Mouse (Mus musculus): ENCODE measurements at regions not wholly inside any gene's neighbourhood (a gene's known extent, or its start where the extent isn't known, plus 50 kb on each side); places are given as distances from the start of the nearest gene placed in this dataset.

GRCm38 (mm10) chr5:11983452-11983851 is 65.6 kb downstream of the 4933402N22Rik start:
- no peak for DNase-seq

DNA sequence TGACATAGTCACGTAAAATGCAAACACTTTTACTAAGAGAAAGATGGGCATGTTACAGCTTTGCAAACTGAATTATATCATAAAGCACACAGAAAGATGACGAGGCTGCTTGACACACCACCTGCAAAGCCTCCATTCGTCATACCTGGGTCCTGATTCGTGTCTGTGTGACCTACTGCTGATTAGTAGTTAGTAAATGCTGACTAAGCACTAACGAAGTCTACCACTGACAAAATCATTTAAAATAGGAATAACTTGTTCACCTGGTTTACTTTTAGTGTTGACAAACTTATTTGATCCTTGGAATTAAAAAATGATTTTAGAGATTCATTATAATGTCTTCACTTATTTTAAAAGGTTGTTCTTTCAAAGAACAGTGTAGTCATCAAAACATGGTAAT is 71.3 kb downstream of the 4933402N22Rik start:
- no peak for DNase-seq

DNA sequence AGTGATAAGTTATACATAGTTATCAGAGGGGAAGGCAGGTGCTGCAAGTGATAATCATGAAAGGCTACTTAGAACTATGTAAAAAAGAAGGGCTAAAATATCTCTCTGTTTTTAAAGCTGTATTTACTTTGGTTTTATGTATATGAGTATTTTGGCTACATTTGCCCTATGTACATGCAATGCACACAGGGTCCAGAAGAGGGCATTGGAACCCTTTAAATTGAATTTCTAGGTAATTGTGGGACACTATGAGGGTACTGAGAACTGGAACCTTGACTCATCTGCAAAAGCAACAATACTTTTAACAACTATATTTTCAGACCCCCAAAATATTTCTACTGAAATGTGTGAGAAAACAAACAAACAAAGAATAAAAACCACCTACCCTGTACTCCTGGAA is 82.9 kb downstream of the 4933402N22Rik start:
- no peak for DNase-seq

DNA sequence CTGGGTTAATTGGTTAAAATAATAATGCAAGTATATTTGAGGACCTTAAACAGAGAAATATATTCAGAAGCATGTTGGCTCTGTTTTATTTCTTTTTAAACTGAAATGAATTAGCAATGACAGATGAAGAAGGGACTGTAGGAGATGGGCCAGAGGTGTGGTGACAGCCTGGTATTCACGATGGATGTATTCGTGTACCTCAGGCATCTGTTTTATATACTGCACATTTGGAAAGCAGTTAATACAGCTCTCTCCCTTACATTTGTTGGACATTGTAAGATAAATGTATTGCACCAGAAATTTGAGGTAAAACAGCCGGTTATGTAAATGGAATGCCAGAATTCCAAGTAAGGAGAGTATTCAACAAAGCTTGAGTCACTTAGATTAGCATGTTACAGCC is 88.6 kb downstream of the 4933402N22Rik start:
- DNase-seq, result no peak

DNA sequence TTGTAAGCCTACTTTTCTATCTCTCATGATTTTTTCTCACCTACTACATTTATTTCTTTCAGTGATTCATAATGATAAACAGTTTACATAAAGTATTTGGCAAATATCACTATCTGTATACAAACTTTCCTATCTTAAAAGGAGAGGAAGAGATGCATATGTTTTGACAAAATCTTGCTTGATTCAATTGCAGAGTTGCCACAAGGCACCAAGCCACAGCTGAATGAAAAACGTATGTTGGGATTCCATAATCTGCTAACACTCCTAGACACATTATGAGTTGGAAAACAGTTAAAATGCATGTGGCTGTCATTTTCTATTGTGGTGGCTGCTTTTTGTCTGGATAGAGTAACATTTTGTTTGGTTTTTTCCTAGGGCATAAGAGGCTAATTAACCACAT is 98.5 kb downstream of the 4933402N22Rik start:
- no peak for DNase-seq

- DNase-seq, result no peak
These were observed 102.6 kb downstream of the 4933402N22Rik start for GRCm38 (mm10) chr5:12020489-12020888.

DNA sequence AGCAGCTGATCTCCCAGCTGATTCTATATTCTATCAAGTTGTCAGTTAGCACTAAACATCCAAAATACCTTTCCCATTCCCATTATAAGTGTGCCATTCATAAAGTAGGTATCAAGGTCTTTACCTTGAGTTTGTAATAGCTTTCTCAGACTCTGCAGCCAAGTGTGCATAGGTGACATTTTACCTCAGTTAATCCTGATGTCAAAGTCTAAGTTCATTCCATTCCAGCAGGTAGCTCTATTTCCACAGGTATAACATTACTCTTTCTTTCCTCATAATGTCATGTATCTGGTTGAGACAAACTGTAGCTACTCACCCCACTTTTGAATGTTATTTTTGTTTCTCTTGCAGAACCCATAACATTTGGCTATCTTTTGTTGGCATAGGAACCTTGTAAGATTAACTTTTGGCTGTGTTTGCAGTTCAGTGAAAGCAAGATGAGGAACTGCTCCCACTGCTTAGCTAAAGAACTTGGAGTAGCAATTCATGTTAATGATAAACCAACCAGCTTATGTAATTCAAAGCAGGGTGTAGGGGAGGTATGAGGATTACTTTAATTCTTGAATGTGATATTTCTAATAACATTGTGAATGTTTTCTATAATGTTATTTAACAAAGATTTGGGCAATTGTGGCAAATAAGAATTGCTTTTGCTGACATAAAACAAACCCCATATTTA is 107.0 kb downstream of the 4933402N22Rik start:
- no peak for DNase-seq

DNA sequence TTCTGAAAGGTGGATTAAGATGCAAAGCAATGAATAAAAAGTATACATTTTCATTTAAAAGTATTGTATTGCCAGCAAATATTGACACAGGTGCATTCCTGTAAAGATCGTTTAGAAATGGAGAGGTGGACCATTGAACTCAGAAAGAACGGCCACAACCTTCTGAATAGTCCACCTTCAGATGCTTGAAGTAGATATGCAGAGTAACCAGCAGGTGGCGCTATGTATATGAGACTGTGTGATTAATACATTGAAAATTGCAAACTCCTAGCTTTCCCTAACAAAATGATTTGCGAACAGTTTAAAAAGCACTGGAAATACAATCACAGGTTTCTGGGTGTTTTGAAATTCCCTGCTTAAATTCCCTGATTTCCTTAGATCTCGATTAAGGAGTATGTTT is 112.2 kb downstream of the 4933402N22Rik start:
- DNase-seq, result peak; percentile 65 to 67

- DNase-seq, result no peak
These were observed 132.0 kb downstream of the 4933402N22Rik start for GRCm38 (mm10) chr5:12049806-12050205.

- no peak for DNase-seq
These were observed 162.3 kb downstream of the 4933402N22Rik start for GRCm38 (mm10) chr5:12080191-12080590.

GRCm38 (mm10) chr5:12093680-12094079 is 175.8 kb downstream of the 4933402N22Rik start:
- no peak for DNase-seq

DNA sequence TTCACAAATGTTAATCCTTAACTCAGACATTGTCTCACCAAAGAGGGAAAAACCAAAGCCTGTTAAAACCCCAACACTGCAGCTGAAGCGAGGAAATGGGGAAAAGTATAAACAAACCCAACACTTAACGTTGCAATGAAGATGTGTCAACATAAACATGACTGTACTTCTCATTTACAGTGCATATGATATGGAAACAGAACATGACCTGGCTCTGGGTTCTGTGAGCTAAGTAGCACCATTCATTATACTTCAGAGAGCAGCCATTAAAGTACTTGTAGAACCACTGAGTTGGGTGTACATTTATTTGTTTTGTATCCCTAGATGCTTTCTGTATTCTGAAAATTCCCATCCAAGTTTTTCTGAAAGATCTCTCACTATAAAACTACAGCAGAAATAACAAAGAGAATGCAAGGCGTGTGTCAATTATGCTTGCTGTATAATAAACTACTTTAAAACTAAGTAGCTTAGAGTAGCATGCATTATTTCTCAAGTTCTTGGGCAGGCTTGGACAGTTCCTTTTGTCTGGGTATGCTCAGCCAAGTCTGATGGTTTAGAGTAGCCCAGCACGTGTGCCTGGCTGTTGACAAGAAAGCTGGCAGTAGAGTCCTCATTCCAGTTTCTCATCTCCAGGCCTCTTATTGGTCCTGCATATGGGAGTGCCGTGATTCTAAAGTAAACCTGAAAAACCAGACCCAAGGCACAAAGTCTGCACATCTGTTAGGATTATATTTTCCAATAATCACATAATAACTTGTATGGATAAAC is 198.9 kb downstream of the 4933402N22Rik start:
- no peak for DNase-seq

- DNase-seq, result no peak
These were observed 207.1 kb downstream of the 4933402N22Rik start for GRCm38 (mm10) chr5:12124935-12125334.

GRCm38 (mm10) chr5:12127484-12128265 is 209.8 kb downstream of the 4933402N22Rik start:
- peak in 1 of 2 experiments; percentile 3 for DNase-seq

DNA sequence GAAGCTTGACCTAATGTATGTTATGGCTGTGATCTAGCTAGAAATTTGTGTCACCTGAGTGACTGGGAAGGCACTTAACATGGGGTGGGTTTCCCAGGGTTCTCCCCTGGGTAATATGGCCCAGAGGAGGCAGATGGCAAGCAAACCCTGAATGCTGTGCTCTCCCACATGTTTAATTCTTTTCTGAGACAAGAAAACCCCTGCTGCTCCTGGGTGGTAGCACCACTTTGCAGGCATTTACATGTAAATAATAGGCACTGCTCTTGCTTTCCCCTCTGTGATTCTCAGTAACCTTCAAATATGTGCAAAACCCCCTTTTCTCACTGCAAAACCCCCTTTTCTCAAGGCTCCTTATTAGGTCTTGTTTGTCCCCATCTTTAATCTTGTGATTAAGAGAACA is 221.1 kb downstream of the 4933402N22Rik start:
- DNase-seq, result no peak

DNA sequence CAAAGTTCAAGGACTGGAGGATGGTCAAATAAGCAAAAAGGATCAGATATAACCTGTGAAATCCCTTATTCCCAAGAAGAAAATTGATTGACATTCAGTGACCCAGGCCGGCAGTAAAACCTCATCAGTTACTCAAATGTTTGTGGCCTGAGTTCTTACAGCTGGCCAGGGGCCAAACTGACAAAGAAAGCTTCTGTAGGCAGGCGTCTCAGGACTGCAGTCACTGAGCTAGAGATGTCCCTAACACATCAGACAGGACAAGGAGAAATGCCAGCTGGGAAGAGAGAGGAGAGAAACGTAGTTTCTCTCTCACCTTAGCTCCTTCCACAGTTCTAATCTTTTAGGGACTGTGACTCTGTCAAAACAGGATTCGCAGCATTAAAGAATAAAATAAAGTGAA is 229.9 kb upstream of the Sema3d start:
- peak; percentile 15 to 19 for DNase-seq

- DNase-seq, result no peak
These were observed 228.6 kb upstream of the Sema3d start for GRCm38 (mm10) chr5:12154551-12155091.

DNA sequence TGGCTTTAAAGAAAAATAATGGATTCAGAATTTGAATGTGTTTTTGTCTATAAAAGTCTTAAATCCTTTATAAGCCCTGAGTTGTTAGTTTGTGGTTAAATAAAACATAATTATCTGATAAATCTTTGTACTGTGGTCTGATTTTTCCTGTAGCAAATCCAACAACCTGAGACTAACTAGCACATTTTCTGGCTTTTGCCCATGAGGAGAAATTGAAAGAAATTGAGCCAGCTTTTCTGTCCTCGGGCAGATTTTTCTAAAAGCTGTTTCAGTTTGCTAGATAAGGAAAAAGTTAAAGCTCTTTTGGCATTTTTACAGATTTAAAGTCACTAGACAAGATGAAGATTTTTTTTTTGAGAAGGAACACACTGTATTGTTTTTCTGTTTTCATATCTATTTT is 191.5 kb upstream of the Sema3d start:
- DNase-seq, result no peak

DNA sequence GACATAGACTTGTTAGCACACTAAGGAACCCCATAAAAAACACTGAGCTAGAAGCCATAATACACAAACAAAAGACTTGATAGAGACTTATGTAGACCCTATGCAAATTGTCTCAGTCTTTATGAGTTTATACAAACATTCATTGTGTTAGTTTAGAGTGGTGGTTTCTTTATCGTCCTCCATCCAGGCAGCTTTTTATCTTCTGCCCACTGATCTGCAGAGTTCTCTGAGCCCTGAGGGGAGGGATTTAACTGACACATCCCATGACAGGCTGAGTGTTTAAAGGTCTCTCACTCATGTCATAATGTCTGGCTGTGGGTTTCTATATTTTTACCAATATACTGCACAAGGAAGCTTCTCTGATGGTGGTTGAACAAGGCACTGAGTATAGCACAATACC is 175.7 kb upstream of the Sema3d start:
- no peak for DNase-seq

GRCm38 (mm10) chr5:12209631-12210030 is 173.6 kb upstream of the Sema3d start:
- DNase-seq, result no peak

DNA sequence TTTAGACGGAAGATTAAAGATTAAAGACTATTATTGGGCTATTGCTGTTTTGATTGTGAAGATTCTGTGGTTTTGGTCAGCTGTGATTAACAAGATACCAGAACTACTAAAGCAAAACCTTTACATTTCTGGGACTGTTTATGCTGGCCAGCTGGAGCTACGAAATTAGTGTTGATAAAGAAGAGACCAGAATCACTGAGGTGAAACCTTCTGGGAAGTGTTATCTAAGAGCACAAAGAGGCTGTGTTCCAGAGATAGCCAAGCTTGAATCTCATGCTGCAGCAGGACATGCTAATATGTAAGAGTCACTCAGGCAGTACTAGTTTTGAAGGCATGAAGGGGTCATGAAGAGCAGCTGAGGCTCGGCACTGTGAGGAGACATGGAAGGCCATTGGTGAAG is 169.7 kb upstream of the Sema3d start:
- no peak for DNase-seq

DNA sequence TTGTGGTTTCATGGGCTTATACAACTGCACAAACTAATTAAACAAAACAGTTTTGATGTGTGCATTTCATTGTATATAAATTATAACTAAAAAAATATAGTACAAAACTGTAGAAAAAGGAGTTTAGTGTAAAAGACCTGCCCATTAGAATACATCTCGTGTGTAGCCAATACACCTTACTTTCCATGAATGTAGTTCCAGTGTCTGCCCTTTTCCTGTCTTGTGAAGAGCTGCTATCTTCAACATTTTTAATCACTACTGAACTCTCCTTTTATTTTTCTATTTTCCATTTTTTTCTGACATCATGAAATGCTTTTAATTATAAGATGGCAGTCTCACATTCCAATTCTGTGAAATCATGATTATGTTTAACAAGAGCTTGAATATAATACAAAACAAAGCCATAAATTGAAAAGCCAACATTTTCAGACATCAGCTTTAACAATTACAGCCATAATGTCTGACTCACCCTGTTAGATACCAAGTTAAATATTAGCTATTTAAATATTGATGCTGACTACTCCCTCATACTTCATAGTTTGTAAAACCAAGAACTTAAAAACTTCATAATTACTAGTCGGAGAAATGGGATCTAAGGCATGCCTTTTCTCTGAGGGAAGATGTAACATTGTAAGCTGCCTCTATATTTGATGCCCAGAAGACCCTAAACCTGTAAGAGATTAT is 163.6 kb upstream of the Sema3d start:
- DNase-seq, result no peak

GRCm38 (mm10) chr5:12222622-12223021 is 160.6 kb upstream of the Sema3d start:
- no peak for DNase-seq
